Mouse (Mus musculus) hindbrain, embryonic 15.5 days (tissue): ENCODE measurements around the gene Gm49416. TPM values are rescaled to one million over a fixed set of nuclear protein-coding genes. Genes with fewer than 3 reads are reported as not detected.
"Not testable (repeated sequence)": the region's sequence is repeated elsewhere in the genome, so short reads cannot be mapped to it uniquely, and the experiment has no call there.

Source experiments
- ATAC-seq: fragments of 200-750 bp; cut with Nextera tagmentation; 2 replicates; pipeline ENCODE4 v1.8.0; 2017; ENCODE audit warnings: low read depth, moderate number of reproducible peaks, moderate TSS enrichment; ENCODE audit not compliant: low FRiP score
- H3K27ac ChIP-seq: fragments of 300-500 bp; sonication (generic); replicated peaks from 2 replicates; pipeline ENCODE4 v1.5.1; 2015; ENCODE audit warnings: mild to moderate bottlenecking, inconsistent platforms
- H3K27me3 ChIP-seq: fragments of 300-500 bp; sonication (generic); 2 replicates; pipeline ENCODE4 v1.6.1; 2015; ENCODE audit warnings: control low read depth, inconsistent platforms
- H3K36me3 ChIP-seq: fragments of 300-500 bp; sonication (generic); 2 replicates; pipeline ENCODE4 v1.6.1; 2015; ENCODE audit warnings: control low read depth, inconsistent platforms
- H3K4me1 ChIP-seq: fragments of 300-500 bp; sonication (generic); replicated peaks from 2 replicates; pipeline ENCODE4 v1.6.1; 2015; ENCODE audit warnings: control low read depth, inconsistent platforms
- H3K4me2 ChIP-seq: fragments of 300-500 bp; sonication (generic); 2 replicates; pipeline ENCODE4 v1.6.1; 2015; ENCODE audit warnings: moderate library complexity, mild to moderate bottlenecking, inconsistent platforms
- H3K4me3 ChIP-seq: fragments of 300-500 bp; sonication (generic); 2 replicates; pipeline ENCODE4 v1.5.1; 2015; ENCODE audit warnings: mild to moderate bottlenecking, inconsistent platforms
- H3K9ac ChIP-seq: fragments of 300-500 bp; sonication (generic); 2 replicates; pipeline ENCODE4 v1.6.1; 2015; ENCODE audit warnings: inconsistent platforms
- H3K9me3 ChIP-seq: fragments of 300-500 bp; sonication (generic); 2 replicates; pipeline ENCODE4 v1.6.1; 2016; ENCODE audit warnings: control low read depth, inconsistent platforms
- WGBS: fragments of 180-500 bp; shearing (Covaris S2); methylation state at CpG from one replicate; pipeline ENCODE4 v1.1.7; 2015; 5-methylcytosine and 5-hydroxymethylcytosine counted together
- polyA plus RNA-seq: library from polyadenylated mRNA; unstranded; fragments of >200 nt; fragmentation: Nextera tagmentation; extraction: Ambion mirVana; gene quantifications from 2 replicates; pipeline ENCODE4 v1.2.1, GENCODE M21; 2015

Gm49416 gene
- polyA plus RNA-seq, 1 experiment from 2014 or later = not detected

DNA sequence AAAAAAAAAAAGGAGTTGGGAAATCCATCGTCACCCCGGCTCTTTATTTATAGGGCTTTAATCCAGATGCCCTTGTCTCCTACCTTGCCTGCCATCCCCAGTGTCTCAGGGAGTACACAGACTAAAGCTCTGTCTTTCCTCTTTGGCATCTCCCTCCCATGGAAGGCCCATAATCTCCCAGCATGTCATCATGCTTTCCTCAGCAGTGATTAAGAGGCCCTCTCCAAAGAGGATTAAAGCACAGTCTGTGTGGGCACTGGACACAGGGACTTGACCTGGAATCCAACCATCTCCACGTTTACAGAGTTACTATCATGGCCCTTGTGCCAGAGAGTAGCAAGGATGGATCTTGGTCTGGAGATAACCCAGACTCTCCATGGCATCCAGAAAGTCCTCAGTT lies 5.1 kb upstream of the Gm49416 start, which contains the start of the genes Lbhd1 and Gm49403:
Gene Lbhd1, plus strand, starts transcription at position 117 of the 400 bp plus-strand sequence.
Gene Gm49403, plus strand, starts transcription at position 315 of the 400 bp plus-strand sequence.
- Histone ChIP-seq H3K4me3 (no peak within 1 kb of the TSS), H3K36me3 (no peaks in the 10 kb centered on the region), H3K9me3 (no peaks in the 10 kb centered on the region), H3K9ac (no peak within 1 kb of the TSS), H3K27ac (no peak within 1 kb of the TSS), H3K4me2 (no peak within 1 kb of the TSS), H3K27me3 (no peaks in the 10 kb centered on the region), H3K4me1 (peaks cover 23% of the 10 kb centered on the region)
- WGBS = 74% methylated on average over 3 of the region's 3 CpGs
- no peak for ATAC-seq

DNA sequence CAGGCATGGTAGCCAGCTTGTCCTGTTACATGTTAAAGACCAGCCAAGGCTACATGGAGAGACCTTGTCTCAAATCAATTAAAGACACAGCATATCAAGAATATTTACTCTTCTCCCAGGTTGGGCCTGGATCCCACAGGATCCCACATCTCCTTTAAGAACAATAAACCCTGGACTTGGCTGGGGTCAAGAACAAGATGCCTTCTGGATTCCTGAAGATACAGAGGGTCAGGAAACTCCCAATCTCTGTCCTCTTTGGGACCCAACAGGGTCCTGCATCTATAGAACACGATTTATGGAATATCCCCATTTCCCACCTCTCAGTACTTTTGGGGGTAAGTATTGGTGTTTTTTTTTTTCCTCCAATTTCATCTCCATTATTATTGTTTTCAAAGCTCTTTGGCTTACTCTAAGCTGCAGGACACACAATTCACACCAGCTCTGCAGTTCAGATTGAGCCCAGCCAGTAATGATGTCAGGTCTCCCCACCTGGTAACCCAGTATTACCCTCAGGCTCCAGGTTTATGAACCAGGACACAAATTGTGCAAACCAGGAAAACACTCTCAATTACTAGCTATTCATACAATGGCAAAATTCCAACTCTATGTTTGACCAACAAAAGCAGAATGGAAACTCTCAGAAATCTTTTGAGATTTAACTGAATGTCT lies 1.7 kb upstream of the Gm49416 start:
- Histone ChIP-seq H3K9ac (no peak overlapping the region), H3K36me3 (0 out of 2 replicates have a peak, but pooled peaks cover 6% of the 10 kb centered on the region), H3K27ac (no peak overlapping the region), H3K27me3 (no peaks in the 10 kb centered on the region), H3K9me3 (no peaks in the 10 kb centered on the region), H3K4me3 (no peak overlapping the region; the same call in 1 of the 2 replicates), H3K4me2 (peak overlapping the region; percentile 79), H3K4me1 (peaks cover 17% of the 10 kb centered on the region)
- no peak for ATAC-seq
- WGBS = 55% methylated on average over 1 of the region's 1 CpGs

DNA sequence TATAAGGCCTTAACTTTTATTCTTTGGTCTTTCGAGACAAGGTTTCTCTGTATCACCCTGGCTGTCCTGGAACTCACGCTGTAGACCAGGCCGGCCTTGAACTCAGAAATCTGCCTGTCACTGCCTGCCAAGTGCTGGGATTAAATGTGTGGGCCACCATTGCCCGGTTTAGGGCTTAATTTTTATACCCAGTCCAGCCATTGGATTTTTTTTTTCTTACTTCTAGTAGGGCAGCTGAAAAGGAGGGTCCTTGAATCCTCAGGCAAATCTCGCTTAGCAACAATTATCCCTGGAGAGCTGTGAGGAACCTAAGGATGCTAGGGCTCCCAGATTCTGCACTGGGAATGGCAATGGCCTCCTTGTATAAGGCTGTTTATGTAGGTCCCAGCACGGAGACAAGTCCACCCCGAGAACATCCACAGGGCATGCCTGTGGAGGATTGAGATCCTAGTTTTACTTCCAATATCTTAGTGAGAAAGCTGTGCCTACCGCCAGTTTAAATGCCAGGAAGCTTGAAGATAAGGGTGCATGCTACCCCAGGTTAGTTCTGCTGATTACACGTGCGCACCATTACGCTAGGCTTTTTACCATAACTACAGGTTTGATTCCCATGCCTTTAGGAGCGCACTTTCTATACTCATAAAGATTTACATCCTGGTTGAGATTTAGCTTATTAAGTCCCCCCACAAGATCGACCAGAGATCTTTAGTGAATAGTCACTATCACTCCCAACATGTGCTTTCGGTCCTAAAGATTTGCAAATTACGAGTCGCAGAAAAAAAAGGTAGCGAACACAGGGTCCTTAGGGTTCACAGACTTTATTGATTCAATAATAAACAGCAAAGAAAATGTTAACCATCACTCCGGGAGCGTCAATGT lies 902 bp upstream of the Gm49416 start:
- peak overlapping the region; percentile 57 for H3K4me3 ChIP-seq
- WGBS = 16% methylated on average over 19 of the region's 19 CpGs
- ATAC-seq = no peak

DNA sequence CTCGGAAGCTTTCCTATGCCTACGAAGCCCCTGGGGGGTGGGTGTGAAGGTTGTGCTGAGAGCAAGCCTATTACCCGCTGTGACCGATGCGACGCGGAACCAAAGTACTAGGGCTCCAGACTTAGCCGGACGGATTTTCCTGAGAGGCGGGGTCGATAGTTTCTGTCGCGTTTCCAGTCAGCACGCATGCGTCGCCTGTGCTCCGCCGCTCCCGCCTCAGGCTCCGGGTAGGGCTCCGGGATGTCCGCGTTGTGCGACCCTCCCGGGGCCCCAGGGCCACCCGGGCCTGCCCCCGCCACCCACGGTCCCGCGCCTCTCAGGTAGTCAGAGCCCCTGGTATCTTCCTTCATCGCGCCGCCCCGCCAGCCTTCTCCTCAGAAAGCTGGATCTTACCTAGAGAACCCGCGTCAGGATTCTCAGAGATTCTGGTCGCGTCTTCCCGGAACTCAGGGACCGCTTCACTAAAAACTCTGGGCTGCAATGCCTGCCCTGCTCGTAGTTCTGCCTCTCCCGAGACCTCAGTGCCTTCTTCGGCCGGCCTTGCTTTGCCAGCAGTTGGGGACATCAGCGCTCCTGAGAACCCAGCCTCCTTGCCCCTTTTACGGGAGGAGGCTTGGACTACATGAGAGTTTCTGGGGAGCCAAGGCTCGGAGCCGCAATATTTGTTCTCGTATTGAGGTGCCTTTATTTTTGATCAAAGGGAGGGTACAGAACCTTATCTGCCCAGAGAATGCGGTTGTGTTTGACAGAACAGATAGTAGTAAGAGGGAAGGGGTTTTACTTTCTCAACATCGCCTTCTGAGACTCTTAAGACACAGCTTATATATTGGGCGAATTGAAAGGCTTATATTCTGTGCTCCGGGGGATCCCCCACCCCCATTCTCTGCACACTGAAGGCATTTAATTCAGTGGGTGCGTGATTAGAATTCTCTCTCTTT lies 4.4 kb downstream of the Gm49416 start, which contains the start of gene Ints5:
Gene Ints5, plus strand, starts transcription at position 177 of the 938 bp plus-strand sequence.
- no peaks in the 10 kb centered on the region for H3K9me3 ChIP-seq
- peak; percentile 43 for ATAC-seq
- H3K4me2 ChIP-seq = peak within 1 kb of the TSS; percentile 84
- H3K27ac ChIP-seq = peak within 1 kb of the TSS; percentile 87
- WGBS = 3% methylated on average over 54 of the region's 54 CpGs
- H3K9ac ChIP-seq = peak within 1 kb of the TSS; percentile 83
- 0 out of 2 replicates have a peak, but pooled peaks cover 11% of the 10 kb centered on the region for H3K36me3 ChIP-seq
- H3K4me3 ChIP-seq = peak within 1 kb of the TSS; percentile 62
- peaks cover 28% of the 10 kb centered on the region for H3K4me1 ChIP-seq
- no peaks in the 10 kb centered on the region for H3K27me3 ChIP-seq

More for the DNA sequence above, 902 bp upstream of the Gm49416 start:
- peaks cover 17% of the 10 kb centered on the region for H3K4me1 ChIP-seq
- H3K9ac ChIP-seq = peak overlapping the region; percentile 69
- no peaks in the 10 kb centered on the region for H3K9me3 ChIP-seq
- no peaks in the 10 kb centered on the region for H3K27me3 ChIP-seq
- H3K4me2 ChIP-seq = peak overlapping the region; percentile 79
- 0 out of 2 replicates have a peak, but pooled peaks cover 6% of the 10 kb centered on the region for H3K36me3 ChIP-seq
- peak overlapping the region; percentile 86 for H3K27ac ChIP-seq

DNA sequence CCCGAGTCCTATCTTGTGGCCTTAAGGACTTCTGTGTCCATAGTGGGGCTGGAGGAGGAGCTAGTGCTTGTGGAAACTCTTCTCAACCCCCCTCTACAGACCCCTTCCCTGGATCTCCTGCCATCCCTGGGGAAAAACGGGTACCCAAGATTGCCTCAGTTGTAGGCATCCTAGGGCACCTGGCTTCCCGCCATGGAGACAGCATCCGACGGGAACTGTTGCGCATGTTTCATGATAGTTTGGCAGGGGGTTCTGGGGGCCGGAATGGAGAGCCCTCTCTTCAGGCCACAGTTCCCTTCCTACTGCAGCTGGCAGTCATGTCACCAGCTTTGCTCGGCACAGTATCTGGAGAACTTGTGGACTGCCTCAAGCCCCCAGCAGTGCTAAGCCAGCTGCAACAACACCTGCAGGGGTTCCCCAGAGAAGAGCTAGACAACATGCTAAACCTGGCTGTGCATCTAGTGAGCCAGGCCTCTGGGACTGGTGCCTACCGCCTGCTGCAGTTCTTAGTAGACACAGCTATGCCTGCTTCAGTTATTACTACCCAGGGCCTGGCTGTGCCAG lies 6.8 kb downstream of the Gm49416 start:
- Histone ChIP-seq H3K4me1 (peaks cover 29% of the 10 kb centered on the region), H3K27ac (no peak overlapping the region), H3K9me3 (no peaks in the 10 kb centered on the region), H3K4me2 (no peak overlapping the region), H3K36me3 (0 out of 2 replicates have a peak, but pooled peaks cover 10% of the 10 kb centered on the region), H3K9ac (no peak overlapping the region), H3K27me3 (no peaks in the 10 kb centered on the region), H3K4me3 (no peak overlapping the region)
- WGBS = 92% methylated on average over 9 of the region's 9 CpGs
- ATAC-seq = no peak

DNA sequence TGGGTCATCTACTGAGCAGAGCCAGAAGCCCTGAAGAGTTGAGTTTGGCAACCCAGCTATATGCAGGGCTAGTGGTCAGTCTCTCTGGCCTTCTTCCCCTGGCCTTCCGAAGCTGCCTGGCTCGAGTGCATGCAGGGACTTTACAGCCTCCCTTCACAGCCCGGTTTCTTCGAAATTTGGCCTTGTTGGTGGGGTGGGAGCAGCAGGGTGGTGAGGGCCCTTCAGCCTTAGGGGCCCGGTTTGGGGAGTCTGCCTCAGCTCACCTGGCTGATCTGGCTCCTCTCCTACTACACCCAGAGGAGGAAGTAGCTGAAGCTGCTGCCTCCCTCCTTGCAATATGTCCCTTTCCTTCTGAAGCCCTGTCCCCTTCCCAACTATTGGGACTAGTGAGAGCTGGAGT lies 7.5 kb downstream of the Gm49416 start:
- H3K27ac ChIP-seq, H3K4me3 ChIP-seq, H3K36me3 ChIP-seq, H3K9ac ChIP-seq, H3K4me2 ChIP-seq, H3K27me3 ChIP-seq, ATAC-seq, H3K9me3 ChIP-seq: not testable (repeated sequence)
- WGBS = 94% methylated on average over 5 of the region's 5 CpGs
- H3K4me1 ChIP-seq = peaks cover 29% of the 10 kb centered on the region

DNA sequence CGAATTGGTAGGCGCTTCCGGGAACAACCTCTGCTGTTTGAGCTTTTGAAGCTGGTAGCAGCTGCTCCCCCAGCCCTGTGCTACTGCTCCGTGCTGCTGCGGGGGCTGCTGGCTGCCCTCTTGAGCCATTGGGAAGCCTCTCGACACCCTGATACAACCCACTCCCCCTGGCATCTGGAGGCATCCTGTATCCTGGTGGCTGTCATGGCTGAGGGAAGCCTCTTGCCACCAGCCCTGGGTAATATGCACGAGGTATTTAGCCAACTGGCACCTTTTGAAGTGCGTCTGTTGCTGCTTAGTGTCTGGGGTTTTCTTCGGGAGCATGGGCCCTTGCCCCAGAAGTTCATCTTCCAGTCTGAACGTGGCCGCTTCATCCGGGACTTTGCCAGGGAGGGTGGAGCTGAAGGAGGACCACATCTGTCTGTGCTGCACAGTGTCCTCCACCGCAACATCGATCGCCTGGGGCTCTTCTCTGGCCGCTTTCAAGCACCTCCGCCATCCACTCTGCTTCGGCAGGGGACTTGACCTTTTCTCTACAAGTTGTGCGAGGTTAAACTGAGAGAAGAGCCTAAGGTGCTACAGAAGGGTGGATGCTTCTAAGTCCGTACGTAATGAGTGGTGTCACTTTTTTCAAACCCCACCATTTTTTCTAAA lies 8.6 kb downstream of the Gm49416 start:
- ATAC-seq = peak; percentile 43
- Histone ChIP-seq H3K4me1 (peaks cover 29% of the 10 kb centered on the region), H3K27ac (peak overlapping the region; percentile 81), H3K36me3 (peaks cover 11% of the 10 kb centered on the region), H3K4me3 (peak overlapping the region; percentile 60), H3K9ac (peak overlapping the region; percentile 84), H3K4me2 (peak overlapping the region; percentile 66)
- not testable (repeated sequence) for H3K27me3 ChIP-seq, H3K9me3 ChIP-seq
- 16% methylated on average over 21 of the region's 21 CpGs for WGBS

DNA sequence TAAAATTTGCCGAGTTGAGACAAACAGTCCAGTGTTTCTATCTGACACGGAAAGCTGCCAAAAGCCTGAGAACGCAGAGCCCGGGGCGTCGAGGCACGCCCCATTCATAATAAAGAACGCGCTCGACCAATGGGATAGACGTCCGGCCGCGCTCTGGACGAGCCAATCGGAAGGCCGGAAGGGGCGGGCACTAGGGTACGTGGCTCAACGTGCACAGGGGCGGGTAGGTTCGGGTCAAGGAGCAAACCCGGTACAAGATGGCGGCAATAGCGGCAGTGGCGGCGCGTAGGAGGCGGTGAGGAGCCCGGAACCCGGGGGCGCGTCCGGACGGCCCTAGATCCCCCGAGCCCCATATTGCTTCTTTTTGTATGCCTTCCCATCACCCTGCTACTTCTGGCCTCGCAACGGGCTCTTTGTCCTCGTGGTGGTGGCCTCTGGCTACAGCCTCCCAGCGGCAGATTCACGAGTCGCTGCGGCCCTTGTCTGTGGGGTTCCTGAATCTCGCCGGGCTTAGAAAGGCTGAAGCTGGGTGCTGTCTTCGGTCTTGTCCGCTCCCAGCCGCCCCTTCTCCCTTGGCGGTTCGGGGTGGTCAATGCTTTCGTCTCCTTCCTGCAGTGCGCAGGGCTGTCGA lies 9.3 kb downstream of the Gm49416 start, which contains the start of gene Ganab:
Gene Ganab, plus strand, starts transcription at position 207 of the 631 bp plus-strand sequence.
- peak within 1 kb of the TSS; percentile 81 for H3K27ac ChIP-seq
- H3K36me3 ChIP-seq = peaks cover 16% of the 10 kb centered on the region
- peak; percentile 98 for ATAC-seq
- H3K9me3 ChIP-seq = no peaks in the 10 kb centered on the region
- no peaks in the 10 kb centered on the region for H3K27me3 ChIP-seq
- H3K4me2 ChIP-seq = peak within 1 kb of the TSS; percentile 66
- H3K4me1 ChIP-seq = peaks cover 29% of the 10 kb centered on the region
- WGBS = under 1% methylated on average over 53 of the region's 53 CpGs
- H3K4me3 ChIP-seq = peak within 1 kb of the TSS; percentile 60
- H3K9ac ChIP-seq = peak within 1 kb of the TSS; percentile 84

DNA sequence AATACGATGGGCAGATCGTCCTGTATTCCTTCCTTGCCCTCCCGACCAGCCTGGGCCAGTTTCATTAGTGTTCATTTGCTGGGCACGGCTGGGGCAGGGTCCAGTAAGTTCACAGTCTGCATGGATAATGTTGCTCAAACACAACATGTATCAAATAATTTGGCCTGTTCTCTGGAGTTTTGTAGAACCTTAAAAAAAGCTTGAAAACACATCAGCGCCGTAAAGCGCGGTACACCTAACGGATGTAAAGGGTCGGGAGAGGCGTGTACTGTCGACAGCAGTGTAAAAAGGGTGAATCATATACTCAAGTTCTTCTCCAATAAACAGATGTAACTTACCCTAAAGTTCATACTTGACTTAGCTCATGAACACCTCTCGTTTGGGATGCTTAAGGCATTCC lies 9.8 kb downstream of the Gm49416 start:
- Histone ChIP-seq H3K4me3 (peak overlapping the region; percentile 60), H3K9me3 (no peaks in the 10 kb centered on the region), H3K27ac (peak overlapping the region; percentile 81), H3K4me2 (peak overlapping the region; percentile 66), H3K27me3 (no peaks in the 10 kb centered on the region), H3K9ac (peak overlapping the region; percentile 84), H3K36me3 (peaks cover 21% of the 10 kb centered on the region), H3K4me1 (peaks cover 25% of the 10 kb centered on the region)
- 15% methylated on average over 13 of the region's 13 CpGs for WGBS
- no peak for ATAC-seq

DNA sequence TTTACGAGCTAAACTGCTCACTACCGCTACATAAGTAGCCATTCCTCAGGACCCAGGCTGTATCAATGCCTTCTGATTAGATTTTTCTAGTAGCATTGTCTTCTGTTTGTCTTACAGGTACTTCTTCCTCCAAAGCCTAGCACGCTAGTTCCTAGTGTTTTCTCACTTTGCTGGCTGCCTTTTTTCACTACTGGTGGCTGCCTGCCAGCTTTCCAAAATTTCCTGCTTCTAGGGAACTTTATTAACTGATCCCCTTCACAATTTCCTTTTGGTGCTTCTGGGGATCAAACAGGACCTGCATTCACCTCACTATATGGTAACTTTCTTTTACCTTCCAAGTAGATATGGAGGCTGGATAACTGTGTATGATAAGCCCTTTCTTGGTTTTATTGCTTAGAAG lies 10.4 kb downstream of the Gm49416 start:
- H3K4me2 ChIP-seq = peak overlapping the region; percentile 66
- no peaks in the 10 kb centered on the region for H3K9me3 ChIP-seq
- no peak for ATAC-seq
- H3K9ac ChIP-seq = peak overlapping the region; percentile 84
- H3K27ac ChIP-seq = no peak overlapping the region
- WGBS = 63% methylated on average over 3 of the region's 3 CpGs
- H3K4me1 ChIP-seq = peaks cover 20% of the 10 kb centered on the region
- H3K27me3 ChIP-seq = no peaks in the 10 kb centered on the region
- H3K36me3 ChIP-seq = peaks cover 25% of the 10 kb centered on the region
- H3K4me3 ChIP-seq = peak overlapping the region; percentile 60
